Mouse (Mus musculus) spleen, postnatal 4 days (tissue): Measurements from ENCODE around the gene Prelid3b.

Experiments used
- DNase-seq, 2 experiments: peaks; one replicate each; pipeline ENCODE4 v3.0.0; 2022; ENCODE audit warnings: low spot score in 2 of 2

Gene Prelid3b

DNA sequence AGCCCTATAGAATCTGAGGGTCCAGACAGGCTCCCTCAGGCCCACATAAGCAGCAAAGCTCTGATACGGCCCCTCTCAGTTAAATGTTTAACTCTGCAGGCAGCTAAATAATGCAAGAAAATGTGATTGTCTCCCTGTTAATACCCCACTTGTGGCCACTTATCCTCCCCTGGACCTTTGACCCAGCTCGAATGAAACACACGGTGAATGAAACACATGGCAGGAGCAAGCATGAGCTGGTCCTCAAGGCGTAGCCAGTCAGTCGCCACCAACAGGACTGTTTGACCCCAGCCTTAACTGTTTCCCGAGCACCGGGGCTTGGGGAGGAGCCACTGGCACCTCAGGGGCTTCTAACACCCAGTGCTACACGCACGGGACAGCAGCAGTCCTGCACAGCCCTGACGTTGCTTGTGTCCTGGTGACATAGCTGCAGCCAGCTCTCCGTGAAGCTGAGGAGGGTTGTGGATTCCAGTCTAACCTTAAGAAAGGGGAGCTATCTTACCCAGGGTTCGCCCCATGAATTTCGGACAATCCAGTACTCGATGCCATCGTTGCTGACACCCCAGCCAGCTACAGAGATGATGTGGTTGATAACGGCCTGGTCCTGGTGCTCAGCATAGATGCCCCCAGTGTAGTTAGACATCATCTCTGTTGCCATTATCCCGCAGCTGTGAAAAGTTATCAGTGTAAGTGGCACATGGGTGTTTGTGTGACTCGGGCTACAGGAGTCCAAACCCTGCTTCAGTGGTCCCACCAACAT is 44.6 kb downstream of the Prelid3b start:
- DNase-seq, result no peak

DNA sequence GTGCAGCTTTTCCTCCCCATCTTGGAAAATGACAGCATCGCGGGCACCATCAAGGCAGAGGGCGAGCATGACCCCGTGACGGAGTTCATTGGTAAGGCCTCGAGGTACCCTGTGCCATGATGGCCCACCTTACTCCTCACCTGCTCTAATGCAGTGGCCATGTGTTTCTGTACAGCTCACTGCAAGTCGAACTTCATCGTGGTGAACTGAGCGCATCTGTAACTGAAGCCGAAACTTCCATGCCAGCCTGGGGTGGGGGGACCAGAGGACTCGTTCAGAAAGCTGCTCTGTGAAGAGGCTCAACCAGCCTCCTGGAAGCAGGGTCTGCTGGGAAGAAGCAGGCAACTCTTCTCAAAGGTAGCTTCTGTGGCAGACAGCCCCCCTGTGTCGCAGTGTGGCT is 46.0 kb downstream of the Prelid3b start:
- no peak for DNase-seq

DNA sequence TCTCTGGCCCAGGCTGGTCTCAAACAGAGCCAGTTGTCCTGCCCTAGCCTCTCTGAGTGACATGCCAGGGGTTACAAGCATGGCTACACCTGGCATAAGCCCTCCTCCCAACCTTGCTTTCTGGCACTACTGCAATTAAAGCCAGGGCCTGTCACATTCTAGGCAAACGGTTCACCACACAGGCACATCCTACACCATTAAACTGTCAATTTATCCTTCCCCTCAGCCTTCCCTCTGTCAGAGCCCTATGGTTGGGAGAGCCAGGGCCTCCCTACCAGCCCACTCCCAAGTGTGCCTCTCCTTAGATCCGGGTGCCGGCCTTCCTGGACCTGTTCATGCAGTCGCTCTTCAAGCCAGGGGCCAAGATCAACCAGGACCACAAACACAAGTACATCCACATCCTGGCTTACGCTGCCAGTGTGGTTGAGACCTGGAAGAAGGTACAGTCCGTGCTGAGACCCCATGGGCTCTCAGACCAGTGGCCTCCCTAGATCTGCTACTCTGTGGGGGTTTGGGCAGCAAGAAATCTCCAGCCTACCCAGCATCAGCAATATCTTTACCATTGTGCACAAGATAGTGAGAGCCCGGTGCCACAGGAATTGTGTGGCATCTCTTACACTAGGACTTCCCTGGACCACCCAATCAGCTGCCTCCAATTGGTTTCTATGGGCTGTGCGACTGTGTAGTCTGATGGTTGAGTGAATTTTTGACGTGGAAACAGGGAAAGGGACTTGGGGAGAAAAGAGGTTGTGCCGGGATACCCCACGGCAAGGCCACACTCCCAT is 48.4 kb downstream of the Prelid3b start:
- DNase-seq, result no peak

DNA sequence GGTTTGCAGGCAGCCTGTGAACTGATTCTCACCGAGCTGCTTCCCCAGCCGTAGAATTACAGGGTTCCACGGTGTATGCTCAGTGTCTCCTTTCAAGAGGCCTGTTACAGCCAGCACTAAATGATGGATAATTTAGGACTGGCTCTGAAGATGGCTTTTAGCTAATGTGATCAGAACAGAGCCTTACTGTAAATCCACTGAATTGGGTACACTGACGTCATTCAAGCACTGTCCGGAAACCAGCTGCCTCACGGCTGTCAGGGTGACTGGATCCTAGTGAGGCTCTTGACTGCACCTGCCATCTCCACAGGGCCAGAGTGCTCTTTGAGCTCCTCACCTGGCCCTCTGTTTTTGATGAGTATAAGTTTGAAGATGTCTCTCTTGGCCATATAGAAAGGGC is 51.8 kb downstream of the Prelid3b start:
- no peak for DNase-seq

DNA sequence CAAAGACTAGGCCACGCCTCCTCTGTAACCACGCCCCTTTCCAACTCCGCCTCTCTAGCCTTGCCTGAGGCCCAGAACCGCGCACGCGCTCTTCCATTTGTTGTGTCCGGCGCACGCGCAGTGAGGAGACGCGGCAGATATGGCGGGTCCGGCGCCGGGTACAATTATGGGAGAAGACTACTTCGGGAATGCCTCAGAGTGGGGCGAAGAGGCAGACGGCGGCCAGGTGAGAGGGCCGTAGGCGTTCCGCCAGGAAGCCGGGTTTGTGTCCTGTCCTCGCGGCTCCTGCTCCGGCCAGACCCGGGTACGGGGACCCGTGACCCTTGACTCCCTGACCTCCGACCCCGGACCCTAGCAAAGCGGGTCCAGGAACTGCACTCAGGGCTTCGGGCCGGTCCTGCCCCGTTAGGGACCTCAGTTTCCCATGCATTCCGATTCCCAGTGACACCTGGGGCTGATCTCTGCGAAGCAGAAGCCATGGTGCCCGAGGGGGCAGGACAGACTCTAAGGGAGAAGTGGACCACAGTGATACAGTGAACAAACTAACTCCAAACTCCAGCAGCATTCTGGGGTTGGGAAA is 57.1 kb downstream of the Prelid3b start, which contains the start of gene Nelfcd:
Gene Nelfcd, plus strand, starts transcription at position 74 of the 580 bp plus-strand sequence.
- peak; percentile 96 to 99 for DNase-seq
